Mouse (Mus musculus) liver, postnatal 0 days (tissue): Measurements from ENCODE around the gene Tekt5. TPM values are rescaled to one million over a fixed set of nuclear protein-coding genes. Genes with fewer than 3 reads are reported as not detected.

Source experiments
- ATAC-seq: fragments of 200-750 bp; cut with Nextera tagmentation; 2 replicates; pipeline ENCODE4 v1.8.0; 2017; ENCODE audit warnings: mild to moderate bottlenecking, moderate library complexity
- DNase-seq: peaks from one replicate; pipeline ENCODE4 v3.0.0-alpha.2; 2016
- H3K27ac ChIP-seq: fragments of 300-500 bp; sonication (generic); 2 replicates; pipeline ENCODE4 v1.5.1; 2014; ENCODE audit warnings: antibody characterized with exemption, moderate library complexity, mild to moderate bottlenecking, low read depth
- H3K27me3 ChIP-seq: fragments of 300-500 bp; sonication (generic); 2 replicates; pipeline ENCODE4 v1.6.1; 2014; ENCODE audit warnings: low read length, control low read depth, mixed read lengths; ENCODE audit not compliant: insufficient read depth
- H3K36me3 ChIP-seq: fragments of 300-500 bp; sonication (generic); replicated peaks from 2 replicates; pipeline ENCODE4 v1.6.1; 2014; ENCODE audit warnings: mild to moderate bottlenecking, control low read depth, low read length, moderate library complexity, mixed read lengths; ENCODE audit not compliant: insufficient read depth
- H3K4me1 ChIP-seq: fragments of 300-500 bp; sonication (generic); 2 replicates; pipeline ENCODE4 v1.6.1; 2014; ENCODE audit warnings: antibody characterized with exemption, mild to moderate bottlenecking, control low read depth; ENCODE audit not compliant: insufficient read depth
- H3K4me2 ChIP-seq: fragments of 300-500 bp; sonication (generic); 2 replicates; pipeline ENCODE4 v1.6.1; 2014; ENCODE audit warnings: low read depth, mild to moderate bottlenecking, low read length, moderate library complexity, mixed read lengths
- H3K4me3 ChIP-seq: fragments of 300-500 bp; sonication (generic); 2 replicates; pipeline ENCODE4 v1.5.1; 2014; ENCODE audit warnings: low read depth, low read length
- H3K9ac ChIP-seq: fragments of 300-500 bp; sonication (generic); replicated peaks from 2 replicates; pipeline ENCODE4 v1.6.1; 2014; ENCODE audit warnings: mild to moderate bottlenecking, moderate library complexity
- H3K9me3 ChIP-seq: fragments of 300-500 bp; sonication (generic); 2 replicates; pipeline ENCODE4 v1.6.1; 2016; ENCODE audit warnings: mild to moderate bottlenecking, control low read depth, low read length, mixed read lengths
- CTCF ChIP-seq: sonication (generic); IDR thresholded peaks from 2 replicates; pipeline ENCODE4 v1.5.1; 2016; ENCODE audit warnings: antibody characterized with exemption, low read depth
- EP300 ChIP-seq: IDR thresholded peaks from 2 replicates; pipeline ENCODE4 v1.6.1; 2016; ENCODE audit warnings: antibody characterized with exemption, low read depth, mild to moderate bottlenecking
- WGBS: fragments of 180-500 bp; shearing (Covaris S2); extraction: QIAGEN DNeasy Blood & Tissue Kit; methylation state at CpG from one replicate; pipeline ENCODE4 v1.1.7; 2014; ENCODE audit not compliant: insufficient replicate concordance; 5-methylcytosine and 5-hydroxymethylcytosine counted together
- polyA plus RNA-seq: library from polyadenylated mRNA; unstranded; fragments of >200 nt; fragmentation: Nextera tagmentation; extraction: Ambion mirVana; gene quantifications from 2 replicates; pipeline ENCODE4 v1.2.1, GENCODE M21; 2015

Tekt5 gene
- polyA plus RNA-seq, 1 experiment from 2014 or later = not detected

DNA sequence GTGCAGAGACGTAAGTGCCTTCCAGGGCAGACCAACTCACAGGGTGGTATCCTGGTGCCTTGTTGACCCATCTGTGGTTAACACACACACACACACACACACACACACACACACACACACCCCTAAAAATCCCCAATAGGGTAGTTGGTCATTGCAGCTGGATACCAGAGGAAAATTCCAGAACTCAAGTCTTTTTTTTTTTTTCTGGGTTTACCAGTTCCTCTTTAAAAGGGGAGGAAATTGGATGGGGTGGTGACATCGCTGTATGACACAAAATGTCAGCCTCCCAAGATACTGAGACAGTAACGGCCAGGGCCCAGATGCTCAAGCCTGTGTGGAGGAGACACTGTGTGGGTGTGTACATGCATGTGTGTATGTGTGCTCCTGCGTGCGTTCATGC, 38.1 kb upstream of the Tekt5 start:
- TF ChIP-seq EP300 (no peak), CTCF (no peak)
- no peak overlapping the region for H3K9ac ChIP-seq
- no peaks in the 10 kb centered on the region for H3K9me3 ChIP-seq
- H3K27me3 ChIP-seq = no peaks in the 10 kb centered on the region
- no peak overlapping the region for H3K27ac ChIP-seq
- no peak overlapping the region for H3K4me3 ChIP-seq
- no peak for ATAC-seq
- no peak overlapping the region for H3K4me2 ChIP-seq
- no peak for DNase-seq
- 70% methylated on average over 5 of the region's 5 CpGs for WGBS
- 0 out of 2 replicates have a peak, but pooled peaks cover 5% of the 10 kb centered on the region for H3K4me1 ChIP-seq
- no peaks in the 10 kb centered on the region for H3K36me3 ChIP-seq

DNA sequence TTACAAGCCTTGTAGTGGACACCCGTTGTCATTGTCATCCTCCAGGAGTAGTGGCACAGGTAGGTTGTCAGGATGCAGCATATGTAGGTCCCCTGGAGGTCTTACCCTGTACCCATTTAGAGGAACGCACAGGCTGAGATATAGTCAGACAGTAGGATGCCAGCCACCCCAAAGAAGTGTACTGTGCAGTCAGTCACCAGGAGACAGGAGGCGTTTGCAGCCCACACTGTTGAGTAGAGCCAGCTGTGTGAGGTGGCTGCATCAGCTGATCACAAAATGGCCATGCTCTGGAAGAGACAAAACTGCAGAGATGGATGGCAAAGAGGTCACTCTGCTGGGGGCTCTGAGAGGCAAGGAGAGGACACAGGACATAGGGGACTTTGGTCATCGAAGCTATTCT, 37.1 kb upstream of the Tekt5 start:
- no peaks in the 10 kb centered on the region for H3K9me3 ChIP-seq
- no peak overlapping the region for H3K27ac ChIP-seq
- TF ChIP-seq CTCF = no peak
- TF ChIP-seq EP300 = no peak
- H3K36me3 ChIP-seq = no peaks in the 10 kb centered on the region
- H3K27me3 ChIP-seq = no peaks in the 10 kb centered on the region
- H3K4me3 ChIP-seq = no peak overlapping the region
- H3K4me2 ChIP-seq = no peak overlapping the region
- H3K4me1 ChIP-seq = 0 out of 2 replicates have a peak, but pooled peaks cover 5% of the 10 kb centered on the region
- DNase-seq (no peak), ATAC-seq (no peak)
- 69% methylated on average over 4 of the region's 4 CpGs for WGBS
- H3K9ac ChIP-seq = no peak overlapping the region

DNA sequence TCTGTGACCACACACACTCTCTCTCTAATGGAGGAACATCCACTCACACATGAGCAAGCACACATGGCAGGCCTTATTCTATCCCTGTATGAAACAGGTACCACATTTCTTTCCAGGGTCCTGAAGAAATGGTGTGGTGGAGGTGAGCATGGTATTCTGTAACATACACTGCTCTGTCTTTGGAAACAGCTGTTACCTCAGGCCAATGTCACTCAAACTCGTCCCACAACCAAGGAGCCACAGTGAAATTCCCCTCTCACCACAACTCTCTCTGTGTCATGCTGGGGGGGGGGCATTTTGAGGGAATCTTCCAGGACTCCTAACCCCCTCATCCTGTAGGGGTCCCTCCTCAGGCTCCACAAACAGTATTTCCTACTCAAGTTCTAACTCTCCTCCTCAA, 36.6 kb upstream of the Tekt5 start:
- Histone ChIP-seq H3K9me3 (no peaks in the 10 kb centered on the region), H3K27ac (no peak overlapping the region), H3K36me3 (no peaks in the 10 kb centered on the region), H3K4me2 (no peak overlapping the region), H3K27me3 (no peaks in the 10 kb centered on the region), H3K4me3 (no peak overlapping the region), H3K9ac (no peak overlapping the region), H3K4me1 (0 out of 2 replicates have a peak, but pooled peaks cover 5% of the 10 kb centered on the region)
- no peak for TF ChIP-seq EP300
- TF ChIP-seq CTCF = no peak
- WGBS = 55% methylated on average over 1 of the region's 1 CpGs
- ATAC-seq = no peak
- no peak for DNase-seq

DNA sequence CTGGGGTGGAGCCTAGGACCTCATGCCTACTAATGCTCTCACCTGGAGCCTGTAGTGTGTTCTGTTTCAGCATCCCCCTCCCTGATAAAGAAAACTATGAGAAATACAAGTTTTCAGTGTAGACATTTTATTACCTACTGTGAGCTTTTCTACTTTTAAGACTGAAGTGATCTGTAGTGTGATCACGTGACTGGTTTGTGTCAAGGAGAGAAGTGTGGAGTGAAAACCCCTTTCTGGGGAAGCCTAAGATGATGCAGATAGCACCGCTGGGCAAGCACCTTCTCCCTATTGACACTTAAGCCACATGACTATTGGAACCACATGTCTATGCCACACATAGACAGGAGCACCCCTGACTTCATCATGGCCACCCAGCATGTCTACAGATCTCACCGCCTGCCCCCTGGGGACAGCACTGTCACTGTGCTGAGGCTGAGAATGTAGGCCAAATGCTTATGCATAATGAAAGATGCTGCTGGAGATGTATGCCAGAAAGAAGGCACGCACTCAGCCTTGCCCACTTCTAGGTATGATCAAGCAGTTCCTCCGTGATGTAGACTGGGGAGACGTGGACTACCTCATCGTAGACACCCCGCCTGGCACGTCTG, 25.3 kb upstream of the Tekt5 start:
- Histone ChIP-seq H3K27me3 (no peaks in the 10 kb centered on the region), H3K9me3 (no peaks in the 10 kb centered on the region), H3K27ac (no peak overlapping the region), H3K9ac (no peak overlapping the region), H3K4me1 (no peaks in the 10 kb centered on the region), H3K4me2 (no peak overlapping the region), H3K36me3 (peaks cover 61% of the 10 kb centered on the region), H3K4me3 (no peak overlapping the region)
- no peak for TF ChIP-seq CTCF
- no peak for TF ChIP-seq EP300
- no peak for ATAC-seq
- 88% methylated on average over 9 of the region's 9 CpGs for WGBS
- no peak for DNase-seq

DNA sequence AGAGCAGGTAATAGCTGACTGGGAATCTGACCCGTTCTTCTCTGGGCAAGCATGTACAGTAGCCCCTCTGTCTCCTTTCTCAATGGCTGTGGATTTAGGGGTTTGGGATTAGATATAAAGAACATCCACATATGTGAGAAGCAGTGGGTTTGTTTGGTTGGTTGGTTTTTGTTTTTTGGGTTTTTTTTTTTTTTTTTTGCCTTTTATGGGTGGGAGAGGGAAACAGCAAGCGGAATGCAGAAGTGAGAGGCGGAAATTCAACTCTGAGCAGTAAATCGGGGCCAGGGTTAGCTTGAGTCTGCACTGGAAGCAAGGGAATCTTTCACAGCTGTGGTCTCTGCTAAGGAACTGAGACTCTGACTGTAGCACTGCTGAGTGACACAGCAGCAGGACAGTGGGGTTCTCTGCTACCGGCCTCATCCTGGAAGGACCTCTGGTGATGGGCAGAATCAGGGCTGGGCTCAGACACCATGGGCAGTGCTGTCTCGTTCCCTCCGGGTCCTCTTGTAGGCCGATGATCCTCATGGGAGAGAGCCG, 22.5 kb upstream of the Tekt5 start:
- Histone ChIP-seq H3K9me3 (no peaks in the 10 kb centered on the region), H3K27ac (no peak overlapping the region), H3K4me3 (no peak overlapping the region), H3K27me3 (no peaks in the 10 kb centered on the region), H3K36me3 (peaks cover 61% of the 10 kb centered on the region), H3K9ac (no peak overlapping the region), H3K4me2 (no peak overlapping the region), H3K4me1 (no peaks in the 10 kb centered on the region; the same call in 1 of the 2 replicates)
- 81% methylated on average over 9 of the region's 9 CpGs for WGBS
- TF ChIP-seq EP300 (no peak), CTCF (no peak)
- ATAC-seq (no peak), DNase-seq (no peak)

DNA sequence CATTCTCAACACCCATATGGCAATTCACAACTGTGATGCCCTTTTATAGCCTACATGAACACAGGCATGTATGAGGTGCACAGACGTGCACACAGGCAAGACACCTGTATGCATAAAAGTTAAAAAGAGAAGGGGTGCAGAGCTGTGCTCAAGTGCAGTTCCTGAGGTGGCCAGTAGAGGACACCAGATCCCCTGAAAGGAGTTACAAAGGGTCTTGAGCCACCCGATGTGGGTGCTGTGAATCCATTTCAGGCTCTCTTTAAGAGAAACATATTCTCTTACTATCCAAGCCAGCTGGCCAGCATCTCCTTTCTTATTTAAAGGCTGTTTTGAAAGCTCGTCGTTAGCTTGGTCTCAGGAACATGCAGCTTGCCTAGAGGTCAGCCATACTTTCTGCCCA, 21.6 kb upstream of the Tekt5 start:
- DNase-seq = no peak
- 87% methylated on average over 4 of the region's 4 CpGs for WGBS

More for the DNA sequence above, 21.6 kb upstream of the Tekt5 start:
- peaks cover 56% of the 10 kb centered on the region for H3K36me3 ChIP-seq
- TF ChIP-seq CTCF (peak; percentile 66), EP300 (no peak)
- no peak overlapping the region for H3K9ac ChIP-seq
- H3K9me3 ChIP-seq = no peaks in the 10 kb centered on the region
- no peak for ATAC-seq
- no peaks in the 10 kb centered on the region for H3K27me3 ChIP-seq
- no peak overlapping the region for H3K4me2 ChIP-seq
- no peak overlapping the region for H3K4me3 ChIP-seq
- peaks cover 5% of the 10 kb centered on the region; the same call in 1 of the 2 replicates for H3K4me1 ChIP-seq
- H3K27ac ChIP-seq = no peak overlapping the region
